Mouse (Mus musculus): ENCODE results near the gene Cplx3. TPM values are rescaled to one million over a fixed set of nuclear protein-coding genes. Genes with fewer than 3 reads are reported as not detected.
A peak's percentile ranks its signal among the peaks of the same experiment; 100 is the strongest.

Gene Cplx3
- total RNA-seq, 2 experiments from 2014 or later, result not detected

DNA sequence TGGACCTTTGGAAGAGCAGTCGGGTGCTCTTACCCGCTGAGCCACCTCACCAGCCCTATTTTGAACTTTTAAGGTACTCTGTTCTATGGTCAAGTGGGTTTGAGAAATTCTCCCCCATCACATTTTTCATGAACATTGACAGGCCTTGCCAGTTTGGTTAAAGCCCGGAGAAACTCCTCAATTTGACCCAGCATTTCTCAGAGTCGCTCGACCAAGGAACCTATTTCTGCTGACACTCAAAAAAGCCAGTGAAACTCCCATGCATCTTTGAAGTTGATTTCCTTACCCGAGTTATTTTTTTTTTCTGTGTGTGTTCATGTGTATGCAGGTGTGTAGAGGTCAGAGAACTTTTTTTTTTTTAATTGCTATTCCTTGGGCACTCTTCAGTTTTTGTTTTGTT is 41.5 kb downstream of the Cplx3 start:
- DNase-seq, result no peak
- intact Hi-C loops (cut with DNase I), result no loop called here

DNA sequence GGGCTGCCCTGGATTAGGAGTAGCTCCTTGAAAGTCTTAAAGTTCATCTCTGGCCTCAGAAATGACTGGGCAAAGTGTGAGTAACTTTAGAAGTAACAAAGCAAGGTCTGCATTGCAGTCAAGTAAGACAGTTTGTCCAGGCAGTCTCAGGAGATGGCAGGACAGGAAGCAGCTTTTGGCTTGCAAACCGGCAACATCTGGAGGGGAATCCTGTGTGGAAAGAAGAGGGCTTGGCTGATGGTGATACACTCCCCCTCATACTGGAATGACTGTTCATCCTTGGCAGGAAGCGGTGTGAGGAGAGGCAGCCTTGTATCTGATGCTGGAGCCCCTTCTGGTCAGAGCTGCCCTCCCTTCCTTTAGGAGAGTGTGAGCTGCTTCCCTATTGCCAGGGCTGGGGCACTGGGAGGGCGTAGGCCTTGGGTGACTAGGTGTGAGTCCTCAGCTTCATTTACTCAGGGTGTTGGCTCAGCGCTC is 43.1 kb downstream of the Cplx3 start:
- DNase-seq, result peak in 1 of 2 experiments; percentile 51
- intact Hi-C loops (cut with DNase I), result no loop called here

DNA sequence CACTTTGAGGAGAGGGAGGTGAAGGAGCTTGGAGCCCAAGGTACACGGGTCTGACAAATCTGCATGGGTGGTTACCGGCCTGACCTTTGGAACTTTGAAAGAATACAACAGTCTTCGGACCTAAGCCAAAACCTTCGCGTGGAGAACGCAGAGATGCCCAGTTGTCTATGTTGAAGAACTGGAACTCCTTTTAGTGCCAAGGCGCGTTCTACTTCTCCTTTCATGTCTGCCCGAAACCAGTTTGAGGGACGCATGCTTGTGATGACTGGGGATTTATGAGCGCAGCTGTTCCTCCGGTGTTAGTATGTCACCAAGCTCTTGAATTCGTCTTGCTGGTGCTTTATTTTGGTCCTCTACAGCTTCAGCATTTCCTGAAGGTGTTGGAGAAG is 44.4 kb downstream of the Cplx3 start:
- intact Hi-C loops (cut with DNase I), result no loop called here
- DNase-seq, result no peak

DNA sequence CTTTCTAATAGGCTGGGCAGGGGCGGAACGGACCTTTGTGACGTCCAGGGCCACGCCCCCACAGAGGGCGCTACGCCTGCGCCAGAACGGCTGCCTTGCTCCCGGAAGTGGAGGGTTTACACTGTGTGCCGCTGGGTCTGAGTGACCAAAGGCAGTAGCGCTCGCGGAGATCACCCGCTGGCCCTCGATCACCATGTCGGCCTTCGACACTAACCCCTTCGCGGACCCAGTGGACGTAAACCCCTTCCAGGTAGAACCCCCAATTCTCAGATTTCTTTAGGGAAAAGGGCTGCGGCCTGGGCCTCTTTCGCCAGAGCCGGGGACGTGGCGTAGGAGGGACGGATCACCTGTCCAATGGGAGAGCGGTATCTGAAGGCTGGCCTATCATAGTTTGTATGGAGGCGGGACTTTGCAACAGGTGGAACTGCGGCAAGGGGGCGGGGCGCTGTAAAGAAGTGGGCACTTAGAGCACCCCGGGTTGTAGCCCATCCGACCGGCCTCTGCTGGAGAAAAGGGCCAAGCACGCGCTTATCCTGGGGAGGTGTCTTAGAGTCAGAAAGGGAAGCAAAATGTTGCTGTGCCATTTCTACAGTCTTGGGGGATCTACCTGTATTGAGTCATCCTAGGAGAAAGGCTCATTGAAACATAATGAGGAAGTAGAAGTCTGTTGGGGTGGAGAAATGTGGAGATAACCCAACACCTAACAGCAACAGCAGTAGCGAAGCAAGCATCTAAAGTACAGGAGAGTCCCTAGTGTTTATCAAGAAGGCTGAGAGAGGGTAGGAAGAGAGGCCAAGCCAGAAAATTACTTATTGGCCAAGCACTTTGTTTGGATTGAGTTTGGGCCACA is 45.0 kb downstream of the Cplx3 start, which contains the start of gene Scamp2:
Gene Scamp2 (plus strand): TSS at position 83 of the 850 bp plus-strand sequence.
- intact Hi-C loops (cut with DNase I), result no loop called here
- DNase-seq, result peak; percentile 88 to 95

DNA sequence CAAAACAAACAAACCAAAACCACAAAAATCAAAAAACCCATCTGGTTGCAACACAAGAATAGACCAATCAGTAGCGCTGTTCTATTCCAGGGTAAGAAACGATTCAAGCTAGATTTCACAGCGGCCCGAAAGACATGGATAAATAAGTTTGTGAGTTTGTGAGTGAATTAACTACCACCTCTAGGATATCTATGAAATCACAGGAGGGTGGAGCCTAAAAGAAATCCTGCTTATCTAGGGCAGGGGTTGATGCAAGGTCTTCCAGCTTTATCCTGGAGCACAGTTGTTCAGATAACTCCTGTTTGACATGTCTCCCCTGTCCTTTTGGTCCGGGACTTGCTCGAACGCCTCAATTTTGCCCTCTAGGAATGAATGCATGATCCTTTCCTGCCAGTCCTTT is 45.8 kb downstream of the Cplx3 start:
- intact Hi-C loops (cut with DNase I), result no loop called here
- no peak for DNase-seq

DNA sequence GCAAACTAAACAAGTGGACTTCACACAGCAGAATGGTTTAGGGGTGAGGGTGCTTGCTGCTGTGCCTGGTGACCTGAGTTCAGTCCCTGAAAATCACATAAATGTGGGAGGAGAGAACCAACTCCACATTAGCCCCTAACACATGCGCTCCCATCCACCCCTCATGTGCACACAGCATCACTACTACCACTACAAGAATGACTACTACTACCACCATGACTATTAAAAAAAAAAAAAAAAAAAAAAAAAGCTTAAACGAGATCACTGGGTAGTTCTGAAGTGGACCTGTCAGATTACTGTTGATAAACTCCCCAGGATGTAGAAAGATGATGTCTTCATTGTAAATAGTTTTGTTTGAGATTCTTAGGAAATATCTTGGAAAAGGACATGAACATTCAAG is 46.5 kb downstream of the Cplx3 start:
- DNase-seq, result no peak
- intact Hi-C loops (cut with DNase I), result no loop called here

DNA sequence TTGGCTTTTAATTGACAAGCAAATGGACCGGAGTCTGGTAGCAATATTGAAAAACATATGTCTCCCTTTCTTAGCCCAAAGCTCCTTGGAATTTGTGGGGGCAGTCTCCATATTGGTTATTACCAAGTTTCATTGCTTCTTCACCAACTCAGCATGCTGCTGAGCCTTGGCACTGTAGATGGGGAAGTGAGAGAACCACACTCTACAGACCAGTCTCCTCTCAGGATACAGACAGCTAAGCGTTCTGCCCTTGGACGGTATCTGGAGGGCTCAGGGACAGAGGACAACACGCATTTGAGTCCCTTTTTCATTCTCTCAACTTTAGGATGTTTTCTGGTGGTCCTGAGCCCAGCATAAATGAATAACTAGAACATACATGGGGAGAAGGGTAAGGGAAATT is 47.5 kb downstream of the Cplx3 start:
- intact Hi-C loops (cut with DNase I), result no loop called here
- no peak for DNase-seq

DNA sequence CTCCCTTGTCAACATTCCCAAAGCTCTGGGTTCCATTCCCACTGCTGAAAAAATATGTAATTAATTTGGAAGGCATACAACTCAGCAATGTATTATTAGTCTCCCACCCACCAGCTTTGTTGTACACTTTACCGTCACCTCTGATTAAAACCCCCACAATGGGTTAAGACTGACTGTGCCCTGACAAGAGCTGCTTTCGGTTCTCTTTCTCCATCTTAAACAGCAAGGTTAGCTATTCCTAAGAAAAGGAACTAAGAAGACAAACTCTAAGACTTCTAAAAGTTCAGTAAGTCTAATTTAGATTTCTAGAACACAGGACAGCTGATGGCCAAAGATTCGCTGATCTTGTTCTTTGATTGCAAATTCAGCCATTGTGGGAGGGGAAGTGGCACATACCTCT is 48.9 kb downstream of the Cplx3 start:
- intact Hi-C loops (cut with DNase I), result no loop called here
- DNase-seq, result no peak

DNA sequence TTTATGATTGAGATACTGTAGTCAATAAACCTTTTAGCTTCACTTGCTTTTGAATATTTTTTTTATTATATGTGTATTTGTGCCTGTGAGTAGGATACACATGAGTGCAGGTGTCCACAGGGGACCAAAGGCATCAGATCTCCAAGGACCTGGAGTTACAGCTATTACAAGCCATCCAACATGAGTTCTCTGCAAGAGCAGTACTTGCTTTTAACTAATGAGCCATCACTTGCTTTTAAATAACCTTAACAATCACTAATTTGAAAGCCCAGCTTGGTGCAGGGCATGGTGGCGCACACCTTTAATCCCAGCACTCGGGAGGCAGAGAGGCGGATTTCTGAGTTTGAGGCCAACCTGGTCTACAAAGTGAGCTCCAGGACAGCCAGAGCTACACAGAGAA is 51.3 kb downstream of the Cplx3 start:
- intact Hi-C loops (cut with DNase I), result no loop called here
- no peak for DNase-seq

DNA sequence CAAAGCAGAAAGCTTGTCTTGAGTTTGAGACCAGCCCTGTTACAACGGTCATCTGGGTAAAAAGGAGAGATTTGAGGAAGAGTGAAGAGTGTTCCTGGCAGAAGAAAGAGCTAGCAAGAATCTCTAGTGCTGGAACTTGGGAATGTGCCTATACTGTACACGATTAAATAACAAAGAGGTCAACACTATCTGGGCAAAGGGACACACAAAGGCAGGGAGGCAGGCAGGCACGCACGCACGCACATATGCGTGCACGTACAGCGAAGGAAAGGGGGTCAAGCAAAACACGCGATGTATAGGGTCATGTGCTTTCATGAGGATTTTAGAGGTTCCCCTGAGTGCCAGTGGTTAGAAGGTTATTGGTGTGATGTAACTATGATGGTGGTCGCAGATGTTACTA is 53.0 kb downstream of the Cplx3 start:
- DNase-seq, result no peak
- intact Hi-C loops (cut with DNase I), result no loop called here

DNA sequence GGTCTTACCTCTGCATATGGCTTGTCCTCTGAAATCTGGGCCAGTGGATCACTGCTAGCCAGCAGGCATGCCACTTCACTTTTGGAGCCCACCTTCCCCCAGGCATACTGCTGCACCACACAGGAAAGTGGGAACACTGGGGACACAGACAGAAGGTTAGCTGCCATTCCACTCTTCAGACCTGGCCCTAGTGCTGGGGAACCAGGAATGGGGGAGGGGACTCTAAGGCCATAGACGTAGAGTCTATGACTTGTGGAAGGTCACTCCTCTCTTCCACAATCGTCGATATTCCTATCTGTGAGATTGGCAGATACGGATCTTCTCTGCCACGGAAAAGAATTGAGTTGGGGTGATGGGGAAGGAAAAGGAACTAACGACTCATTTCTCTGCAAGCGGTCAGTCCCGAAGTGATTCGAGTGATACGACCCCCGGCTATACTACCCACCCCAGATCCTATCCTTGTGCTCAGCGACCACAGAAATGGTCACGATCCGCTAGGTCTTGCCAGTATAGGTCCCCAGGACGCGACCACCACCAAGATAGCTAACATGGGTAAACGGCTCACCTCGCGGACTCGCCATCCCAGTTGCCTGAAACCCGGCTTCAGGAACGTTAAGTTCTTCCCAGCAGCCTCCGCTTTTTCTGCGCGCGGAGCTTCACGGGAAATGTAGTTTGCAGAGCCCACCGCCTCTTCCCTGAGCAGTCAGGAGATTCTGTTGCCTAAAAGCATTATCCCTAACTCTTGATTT is 53.8 kb downstream of the Cplx3 start, which contains the start of gene Mpi:
Gene Mpi (minus strand): TSS at position 625 of the 749 bp plus-strand sequence.
- peak in 1 of 2 experiments; percentile 49 for DNase-seq
- intact Hi-C loops (cut with DNase I), result no loop called here

DNA sequence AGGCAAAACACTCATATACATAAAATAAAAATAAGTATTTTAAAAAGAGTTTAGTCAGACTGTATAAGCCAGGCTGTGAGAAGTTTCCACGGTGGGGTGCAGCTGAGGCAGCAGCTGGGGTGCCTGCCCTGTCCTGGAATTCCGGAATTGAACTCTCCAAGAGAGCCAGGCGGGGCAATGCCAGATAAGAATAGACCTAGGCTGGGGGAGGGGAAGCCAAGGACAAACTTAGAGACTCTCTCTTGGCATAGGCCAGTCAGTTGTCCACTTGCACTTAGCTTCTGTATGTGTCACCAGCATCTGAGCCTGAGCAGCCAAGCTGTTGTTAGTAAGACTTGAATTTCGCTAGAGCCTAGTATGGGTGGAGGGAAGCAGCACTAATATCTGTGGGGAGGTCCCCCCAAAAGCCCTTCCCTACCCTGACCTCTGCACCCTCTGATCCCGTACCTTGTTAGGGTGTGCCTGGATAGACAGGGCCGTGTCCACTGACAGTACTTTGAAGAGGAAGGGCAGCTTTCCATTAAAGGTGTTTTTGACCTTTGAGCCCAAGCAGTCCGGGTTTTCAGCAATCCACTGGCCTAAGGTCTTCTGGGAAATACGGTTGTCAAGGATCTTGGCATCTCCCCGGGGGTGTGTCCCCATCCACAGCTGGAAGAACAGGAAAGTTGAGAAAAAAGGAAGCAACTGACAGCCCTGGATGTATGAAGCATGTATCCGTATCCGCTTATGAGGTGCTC is 55.8 kb downstream of the Cplx3 start:
- no peak for DNase-seq
- intact Hi-C loops (cut with DNase I), result no loop called here

Other genes starting within 250 kb of the Cplx3 start
- gene Ppcdc, start 166.2 kb downstream of the Cplx3 start, total RNA-seq (2021), result 1 to 10 TPM; 7.1 to 7.7 TPM
- under 1 TPM; 0.66 to 0.74 TPM for gene Scamp5, start 138.2 kb downstream of the Cplx3 start, total RNA-seq (2021)
- not detected for gene Rpp25, start 102.3 kb downstream of the Cplx3 start, total RNA-seq (2021)
- 1,000 to 10,000 TPM; 1,357 to 1,404 TPM for gene Cox5a, start 85.0 kb downstream of the Cplx3 start, total RNA-seq (2021)
- 1 to 10 TPM; 4.0 to 5.5 TPM for gene Fam219b, start 68.8 kb downstream of the Cplx3 start, total RNA-seq (2021)
- gene Mpi, start 53.5 kb downstream of the Cplx3 start, total RNA-seq (2021), result 10 to 100 TPM; 80.9 to 83.7 TPM
- gene Scamp2, start 45.3 kb downstream of the Cplx3 start, total RNA-seq (2021), result 10 to 100 TPM; 33.8 to 37.3 TPM
- 1 to 10 TPM; 4.3 to 6.0 TPM for gene Ulk3, start 16.8 kb downstream of the Cplx3 start, total RNA-seq (2021)
- not detected for gene Lman1l, start 14.5 kb upstream of the Cplx3 start, total RNA-seq (2021)
- gene Csk, start 47.4 kb upstream of the Cplx3 start, total RNA-seq (2021), result 1 to 10 TPM; 8.5 to 9.5 TPM
- gene Cyp1a2, start 77.4 kb upstream of the Cplx3 start, total RNA-seq (2021), result not detected
- gene Cyp1a1, start 81.6 kb upstream of the Cplx3 start, total RNA-seq (2021), result under 1 TPM; 0.26 to 0.57 TPM
- 1 to 10 TPM; 4.8 to 6.3 TPM for gene Edc3, start 102.3 kb upstream of the Cplx3 start, total RNA-seq (2021)
- gene Clk3, start 159.6 kb upstream of the Cplx3 start, total RNA-seq (2021), result 10 to 100 TPM; 35.9 to 37.7 TPM
- 1 to 10 TPM; 2.4 to 3.5 TPM for gene Arid3b, start 230.5 kb upstream of the Cplx3 start, total RNA-seq (2021)

Measured in gastrocnemius, postnatal 36 days (tissue).